Comparison of ENCODE assay signal across 21 mouse cellular contexts in genomic region chr4:12557105-12557504, GRCm38 (mm10).
"Had no signal": no experiment of that assay in that cellular context is flagged by ENCODE, and none has a peak within 500 bp of the region (broad histone marks: within the 10 kb centered on the region; RNA-seq: fewer than 3 reads in every experiment).

No protein-coding gene starts in this region.

- H3K4me2 ChIP-seq: liver, embryonic 15.5 days; lung, embryonic 15.5 days; midbrain, embryonic 11.5 days; midbrain, embryonic 13.5 days; midbrain, embryonic 15.5 days; neural tube, embryonic 12.5 days had no signal

- H3K9me3 ChIP-seq: liver, embryonic 15.5 days; lung, embryonic 15.5 days; megakaryocyte, embryonic 14.5 days; midbrain, embryonic 13.5 days; midbrain, embryonic 15.5 days; neural tube, embryonic 12.5 days had no signal

- H3K4me1 ChIP-seq: liver, embryonic 15.5 days; megakaryocyte, embryonic 14.5 days had no signal

- ATAC-seq: liver, postnatal 0 days; lung, postnatal 0 days; midbrain, embryonic 13.5 days; midbrain, embryonic 15.5 days had no signal

- H3K27ac ChIP-seq: liver, embryonic 15.5 days; lung, embryonic 15.5 days; macrophage; midbrain, embryonic 13.5 days; midbrain, embryonic 15.5 days; neural tube, embryonic 12.5 days had no signal

- H3K9ac ChIP-seq: liver, embryonic 15.5 days; liver, postnatal 0 days; lung, embryonic 15.5 days; midbrain, embryonic 13.5 days; midbrain, embryonic 15.5 days; neural tube, embryonic 12.5 days had no signal

- H3K4me3 ChIP-seq: liver, embryonic 15.5 days; lung, embryonic 15.5 days; megakaryocyte, embryonic 14.5 days; midbrain, embryonic 13.5 days; midbrain, embryonic 15.5 days; neural tube, embryonic 12.5 days had no signal

- H3K36me3 ChIP-seq: liver, embryonic 15.5 days; lung, embryonic 15.5 days; midbrain, embryonic 13.5 days; midbrain, embryonic 15.5 days; neural tube, embryonic 12.5 days had no signal

- DNase-seq: liver, postnatal 0 days; lung, adult 2 months; lung, postnatal 14 days; lung, postnatal 36 days; retina, postnatal 1 day; right cerebral cortex, adult 18-20 months; right cerebral cortex, postnatal 25 days; right cerebral cortex, postnatal 4 days; spleen, adult 18-20 months; thymus, adult 18-20 months; thymus, postnatal 14 days; thymus, postnatal 36 days had no signal

- H3K27me3 ChIP-seq: liver, embryonic 15.5 days; lung, embryonic 15.5 days; megakaryocyte, embryonic 14.5 days; midbrain, embryonic 13.5 days; midbrain, embryonic 15.5 days; neural tube, embryonic 12.5 days had no signal
